Mouse (Mus musculus) CD4-positive, CD25-positive, alpha-beta regulatory T cell, adult 2 months (primary cell): Measurements from ENCODE around the gene Ccdc50.

Experiments used
- DNase-seq: peaks from one replicate; pipeline ENCODE4 v3.0.0-alpha.2; 2012; ENCODE audit warnings: low read depth, low spot score

The Ccdc50 gene

GRCm38 (mm10) chr16:27388761-27389451 is at the start of gene Ccdc50:
TSS of gene Ccdc50 (plus strand) at chr16:27388869.
- peak; percentile 73 for DNase-seq

- peak; percentile 5 for DNase-seq
Measured at GRCm38 (mm10) chr16:27347521-27347920, 41.1 kb upstream of the Ccdc50 start.

GRCm38 (mm10) chr16:27348359-27348758 is 40.3 kb upstream of the Ccdc50 start:
- DNase-seq, result no peak

- DNase-seq, result peak; percentile 76
Measured at GRCm38 (mm10) chr16:27349235-27349634, 39.4 kb upstream of the Ccdc50 start.

GRCm38 (mm10) chr16:27349878-27350532 is 38.7 kb upstream of the Ccdc50 start:
- peak; percentile 4 for DNase-seq

GRCm38 (mm10) chr16:27354464-27354863 is 34.2 kb upstream of the Ccdc50 start:
- peak; percentile 22 for DNase-seq

GRCm38 (mm10) chr16:27360059-27360458 is 28.6 kb upstream of the Ccdc50 start:
- DNase-seq, result no peak

- no peak for DNase-seq
Measured at GRCm38 (mm10) chr16:27370191-27370590, 18.5 kb upstream of the Ccdc50 start, which contains the start of gene Uts2b. TSS of gene Uts2b (minus strand) at chr16:27370239.

- no peak for DNase-seq
Measured at GRCm38 (mm10) chr16:27370700-27371099, 18.0 kb upstream of the Ccdc50 start.

- DNase-seq, result no peak
Measured at GRCm38 (mm10) chr16:27374139-27374538, 14.5 kb upstream of the Ccdc50 start.

- no peak for DNase-seq
Measured at GRCm38 (mm10) chr16:27375318-27375717, 13.4 kb upstream of the Ccdc50 start.

GRCm38 (mm10) chr16:27376556-27376955 is 12.1 kb upstream of the Ccdc50 start:
- no peak for DNase-seq

GRCm38 (mm10) chr16:27382217-27382616 is 6.5 kb upstream of the Ccdc50 start:
- no peak for DNase-seq

GRCm38 (mm10) chr16:27384893-27385603 is 3.6 kb upstream of the Ccdc50 start:
- DNase-seq, result no peak

GRCm38 (mm10) chr16:27385649-27386048 is 3.0 kb upstream of the Ccdc50 start:
- DNase-seq, result no peak

GRCm38 (mm10) chr16:27386850-27387407 is 1.7 kb upstream of the Ccdc50 start:
- DNase-seq, result no peak

- peak; percentile 66 for DNase-seq
Measured at GRCm38 (mm10) chr16:27387634-27388611, 746 bp upstream of the Ccdc50 start.

GRCm38 (mm10) chr16:27389534-27390282 is 1.0 kb downstream of the Ccdc50 start:
- peak; percentile 18 for DNase-seq

GRCm38 (mm10) chr16:27390306-27390705 is 1.6 kb downstream of the Ccdc50 start:
- peak; percentile 14 for DNase-seq

- no peak for DNase-seq
Measured at GRCm38 (mm10) chr16:27391845-27392244, 3.2 kb downstream of the Ccdc50 start.
